Mouse (Mus musculus): ENCODE results near the gene Aoc1. TPM values are rescaled to one million over a fixed set of nuclear protein-coding genes. Genes with fewer than 3 reads are reported as not detected.

Gene Aoc1
- polyA plus RNA-seq, 1 experiment from 2014 or later = 4.9 TPM

DNA sequence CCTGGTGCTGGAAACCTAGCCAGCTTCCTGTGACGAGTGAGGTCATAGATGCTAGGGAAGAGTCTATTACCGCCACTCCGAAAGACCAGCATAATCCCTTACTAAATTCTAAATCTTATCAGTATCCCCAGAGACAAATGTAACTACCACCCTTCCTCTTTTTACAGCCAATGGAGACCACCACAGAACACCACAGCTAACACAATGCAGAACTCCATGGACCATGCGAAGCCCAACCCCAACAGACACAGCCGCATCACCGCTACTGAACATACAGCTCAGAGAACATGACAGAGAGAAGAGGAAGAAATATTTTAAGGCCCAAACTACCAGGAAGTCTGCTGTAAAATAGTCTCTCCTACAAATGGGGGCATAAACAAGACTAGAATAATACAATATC, 78.9 kb downstream of the Aoc1 start:
- no peaks in the 10 kb centered on the region for H3K36me3 ChIP-seq (ENCODE audit: insufficient read depth, low read length)
- no peaks in the 10 kb centered on the region for H3K27me3 ChIP-seq (replicated peaks; ENCODE audit: insufficient read depth, low read length)
- TF ChIP-seq EP300 (IDR thresholded peaks at IDR 0.05) (no peak), CTCF (IDR thresholded peaks at IDR 0.05) (no peak)
- H3K4me2 ChIP-seq (replicated peaks; ENCODE audit: low read depth, low read length) = no peak overlapping the region
- no peak overlapping the region for H3K4me3 ChIP-seq (ENCODE audit: low read depth, low read length)
- no peak overlapping the region for H3K9ac ChIP-seq (replicated peaks; ENCODE audit: low read depth)
- DNase-seq (ENCODE audit: low spot score) (no peak), ATAC-seq (no peak)
- H3K4me1 ChIP-seq (ENCODE audit: insufficient read depth, low read depth, low read length) = no peaks in the 10 kb centered on the region
- no peaks in the 10 kb centered on the region for H3K9me3 ChIP-seq (ENCODE audit: low read length)
- H3K27ac ChIP-seq (ENCODE audit: low read length) = no peak overlapping the region
- 85% methylated on average over 6 of the region's 6 CpGs for WGBS

DNA sequence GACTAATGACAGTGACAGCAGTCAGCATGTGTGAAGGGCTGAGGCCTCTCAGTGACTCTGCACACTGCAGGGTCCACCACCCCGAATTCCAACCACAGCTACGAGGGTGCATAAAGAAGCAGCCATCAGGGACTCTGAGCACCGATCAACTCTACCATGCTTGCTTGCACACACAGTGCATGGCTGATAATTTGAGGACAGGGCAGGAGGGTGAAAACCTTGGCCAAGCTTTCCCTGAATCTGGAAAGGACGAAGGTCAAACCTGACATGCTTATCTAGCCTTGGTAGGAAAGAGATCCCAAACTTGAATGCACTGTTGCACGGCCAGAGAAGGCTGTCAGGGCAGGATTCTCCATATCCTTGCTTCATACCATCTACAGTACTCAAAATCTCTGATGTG, 80.5 kb downstream of the Aoc1 start:
- Histone ChIP-seq H3K9me3 (ENCODE audit: low read length) (no peaks in the 10 kb centered on the region), H3K27me3 (replicated peaks; ENCODE audit: insufficient read depth, low read length) (no peaks in the 10 kb centered on the region), H3K4me3 (ENCODE audit: low read depth, low read length) (no peak overlapping the region), H3K4me2 (replicated peaks; ENCODE audit: low read depth, low read length) (no peak overlapping the region), H3K27ac (ENCODE audit: low read length) (no peak overlapping the region), H3K4me1 (ENCODE audit: insufficient read depth, low read depth, low read length) (no peaks in the 10 kb centered on the region), H3K36me3 (ENCODE audit: insufficient read depth, low read length) (no peaks in the 10 kb centered on the region), H3K9ac (replicated peaks; ENCODE audit: low read depth) (no peak overlapping the region)
- DNase-seq (ENCODE audit: low spot score) = no peak
- ATAC-seq = no peak
- TF ChIP-seq EP300 (IDR thresholded peaks at IDR 0.05) = no peak
- no peak for TF ChIP-seq CTCF (IDR thresholded peaks at IDR 0.05)
- 78% methylated on average over 5 of the region's 5 CpGs for WGBS

GRCm38 (mm10) chr6:48954211-48954610, 81.5 kb downstream of the Aoc1 start:
- Histone ChIP-seq H3K4me1 (ENCODE audit: insufficient read depth, low read depth, low read length) (no peaks in the 10 kb centered on the region), H3K4me2 (replicated peaks; ENCODE audit: low read depth, low read length) (no peak overlapping the region), H3K9ac (replicated peaks; ENCODE audit: low read depth) (no peak overlapping the region), H3K9me3 (ENCODE audit: low read length) (no peaks in the 10 kb centered on the region), H3K27me3 (replicated peaks; ENCODE audit: insufficient read depth, low read length) (no peaks in the 10 kb centered on the region), H3K36me3 (ENCODE audit: insufficient read depth, low read length) (no peaks in the 10 kb centered on the region), H3K27ac (ENCODE audit: low read length) (no peak overlapping the region), H3K4me3 (ENCODE audit: low read depth, low read length) (no peak overlapping the region)
- 81% methylated on average over 5 of the region's 5 CpGs for WGBS
- DNase-seq (ENCODE audit: low spot score) (no peak), ATAC-seq (no peak)
- TF ChIP-seq EP300 (IDR thresholded peaks at IDR 0.05) (no peak), CTCF (IDR thresholded peaks at IDR 0.05) (no peak)

DNA sequence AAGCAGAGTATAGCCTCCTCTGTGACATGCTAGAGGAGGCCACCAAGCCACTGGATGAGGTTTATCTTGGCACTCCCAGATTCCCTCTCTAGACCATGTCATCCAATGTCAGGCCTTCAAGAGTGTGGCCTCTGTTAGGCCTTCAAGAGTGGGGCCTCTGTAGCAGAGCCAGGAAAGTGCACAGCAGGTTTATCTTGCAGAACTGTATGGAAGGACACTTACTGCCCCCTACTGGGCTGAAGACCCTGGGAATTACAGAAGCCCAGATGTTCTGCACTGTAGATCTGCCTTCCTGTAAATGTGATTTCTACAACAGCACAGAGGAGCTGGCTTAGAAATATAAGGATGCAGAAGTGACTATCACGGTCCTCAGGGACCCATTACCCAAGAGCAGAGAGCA, 82.2 kb downstream of the Aoc1 start:
- H3K27ac ChIP-seq (ENCODE audit: low read length) = no peak overlapping the region
- H3K27me3 ChIP-seq (replicated peaks; ENCODE audit: insufficient read depth, low read length) = no peaks in the 10 kb centered on the region
- no peaks in the 10 kb centered on the region for H3K36me3 ChIP-seq (ENCODE audit: insufficient read depth, low read length)
- 17% methylated on average over 1 of the region's 1 CpGs for WGBS
- TF ChIP-seq EP300 (IDR thresholded peaks at IDR 0.05) (no peak), CTCF (IDR thresholded peaks at IDR 0.05) (peak; percentile 81)
- H3K4me1 ChIP-seq (ENCODE audit: insufficient read depth, low read depth, low read length) = no peaks in the 10 kb centered on the region
- H3K4me2 ChIP-seq (replicated peaks; ENCODE audit: low read depth, low read length) = no peak overlapping the region
- H3K4me3 ChIP-seq (ENCODE audit: low read depth, low read length) = no peak overlapping the region
- DNase-seq (ENCODE audit: low spot score) = peak; percentile 77
- ATAC-seq = peak; percentile 61
- no peaks in the 10 kb centered on the region for H3K9me3 ChIP-seq (ENCODE audit: low read length)
- H3K9ac ChIP-seq (replicated peaks; ENCODE audit: low read depth) = no peak overlapping the region

GRCm38 (mm10) chr6:48956785-48957184, 84.1 kb downstream of the Aoc1 start:
- no peaks in the 10 kb centered on the region for H3K9me3 ChIP-seq (ENCODE audit: low read length)
- no peak overlapping the region for H3K4me2 ChIP-seq (replicated peaks; ENCODE audit: low read depth, low read length)
- no peaks in the 10 kb centered on the region for H3K36me3 ChIP-seq (ENCODE audit: insufficient read depth, low read length)
- ATAC-seq (no peak), DNase-seq (ENCODE audit: low spot score) (no peak)
- no peaks in the 10 kb centered on the region for H3K4me1 ChIP-seq (ENCODE audit: insufficient read depth, low read depth, low read length)
- H3K27ac ChIP-seq (ENCODE audit: low read length) = no peak overlapping the region
- H3K9ac ChIP-seq (replicated peaks; ENCODE audit: low read depth) = no peak overlapping the region
- WGBS = 69% methylated on average over 4 of the region's 4 CpGs
- no peaks in the 10 kb centered on the region for H3K27me3 ChIP-seq (replicated peaks; ENCODE audit: insufficient read depth, low read length)
- TF ChIP-seq CTCF (IDR thresholded peaks at IDR 0.05) (no peak), EP300 (IDR thresholded peaks at IDR 0.05) (no peak)
- no peak overlapping the region for H3K4me3 ChIP-seq (ENCODE audit: low read depth, low read length)

- Histone ChIP-seq H3K36me3 (ENCODE audit: insufficient read depth, low read length) (no peaks in the 10 kb centered on the region), H3K9me3 (ENCODE audit: low read length) (no peaks in the 10 kb centered on the region), H3K27ac (ENCODE audit: low read length) (no peak overlapping the region), H3K4me2 (replicated peaks; ENCODE audit: low read depth, low read length) (no peak overlapping the region), H3K27me3 (replicated peaks; ENCODE audit: insufficient read depth, low read length) (no peaks in the 10 kb centered on the region), H3K4me1 (ENCODE audit: insufficient read depth, low read depth, low read length) (no peaks in the 10 kb centered on the region), H3K9ac (replicated peaks; ENCODE audit: low read depth) (no peak overlapping the region), H3K4me3 (ENCODE audit: low read depth, low read length) (no peak overlapping the region)
- ATAC-seq = peak; percentile 23; the same call in 1 of the 2 replicates
- TF ChIP-seq EP300 (IDR thresholded peaks at IDR 0.05) (no peak), CTCF (IDR thresholded peaks at IDR 0.05) (peak; percentile 62)
- 36% methylated on average over 1 of the region's 1 CpGs for WGBS
- DNase-seq (ENCODE audit: low spot score) = peak; percentile 65
Measured at GRCm38 (mm10) chr6:48958053-48958452, 85.4 kb downstream of the Aoc1 start.

Other genes starting within 250 kb of the Aoc1 start
- 0.30 and 0.49 TPM in 2 replicates for gene AI854703, start 246.1 kb upstream of the Aoc1 start, polyA plus RNA-seq (2015; fragmentation: Nextera tagmentation; extraction: Ambion mirVana)
- 8.6 and 10.8 TPM in 2 replicates for gene Gimap8, start 225.7 kb upstream of the Aoc1 start, polyA plus RNA-seq (2015; fragmentation: Nextera tagmentation; extraction: Ambion mirVana)
- gene Gimap9, start 196.8 kb upstream of the Aoc1 start, polyA plus RNA-seq (2015; fragmentation: Nextera tagmentation; extraction: Ambion mirVana) = 14.2 and 15.1 TPM in 2 replicates
- gene Gimap4, start 188.3 kb upstream of the Aoc1 start, polyA plus RNA-seq (2015; fragmentation: Nextera tagmentation; extraction: Ambion mirVana) = 129 and 151 TPM in 2 replicates
- 75.4 and 91.2 TPM in 2 replicates for gene Gimap6, start 164.7 kb upstream of the Aoc1 start, polyA plus RNA-seq (2015; fragmentation: Nextera tagmentation; extraction: Ambion mirVana)
- 2.2 and 6.0 TPM in 2 replicates for gene Gm28053, start 154.3 kb upstream of the Aoc1 start, polyA plus RNA-seq (2015; fragmentation: Nextera tagmentation; extraction: Ambion mirVana)
- gene Gimap7, start 154.3 kb upstream of the Aoc1 start, polyA plus RNA-seq (2015; fragmentation: Nextera tagmentation; extraction: Ambion mirVana) = 0.14 and 0.21 TPM in 2 replicates
- 61.8 and 74.6 TPM in 2 replicates for gene Gimap1, start 133.8 kb upstream of the Aoc1 start, polyA plus RNA-seq (2015; fragmentation: Nextera tagmentation; extraction: Ambion mirVana)
- gene Gimap5, start 126.7 kb upstream of the Aoc1 start, polyA plus RNA-seq (2015; fragmentation: Nextera tagmentation; extraction: Ambion mirVana) = 36.5 and 49.8 TPM in 2 replicates
- 0.31 and 0.61 TPM in 2 replicates for gene Gimap3, start 102.0 kb upstream of the Aoc1 start, polyA plus RNA-seq (2015; fragmentation: Nextera tagmentation; extraction: Ambion mirVana)
- 485 and 539 TPM in 2 replicates for gene Tmem176a, start 32.0 kb upstream of the Aoc1 start, polyA plus RNA-seq (2015; fragmentation: Nextera tagmentation; extraction: Ambion mirVana)
- 798 and 806 TPM in 2 replicates for gene Tmem176b, start 31.4 kb upstream of the Aoc1 start, polyA plus RNA-seq (2015; fragmentation: Nextera tagmentation; extraction: Ambion mirVana)
- not detected in 2 replicates for gene 1600015I10Rik, start 57.0 kb downstream of the Aoc1 start, polyA plus RNA-seq (2015; fragmentation: Nextera tagmentation; extraction: Ambion mirVana)
- not detected in 2 replicates for gene Doxl2, start 102.1 kb downstream of the Aoc1 start, polyA plus RNA-seq (2015; fragmentation: Nextera tagmentation; extraction: Ambion mirVana)
- gene Svs1, start 114.0 kb downstream of the Aoc1 start, polyA plus RNA-seq (2015; fragmentation: Nextera tagmentation; extraction: Ambion mirVana) = not detected in 2 replicates
- 1.5 and 2.0 TPM in 2 replicates for gene Gpnmb, start 163.7 kb downstream of the Aoc1 start, polyA plus RNA-seq (2015; fragmentation: Nextera tagmentation; extraction: Ambion mirVana)
- 81.3 and 84.1 TPM in 2 replicates for gene Malsu1, start 200.9 kb downstream of the Aoc1 start, polyA plus RNA-seq (2015; fragmentation: Nextera tagmentation; extraction: Ambion mirVana)

Data from lung, postnatal 0 days (tissue).